Mouse (Mus musculus) ovary, postnatal 14 days (tissue): Measurements from ENCODE around the gene Mettl8.

Experiments used
- DNase-seq: peaks from one replicate; pipeline ENCODE4 v3.0.0; 2022; ENCODE audit warnings: low spot score

Mettl8 gene

GRCm38 (mm10) chr2:70989201-70990191 lies 65.9 kb downstream of the Mettl8 start:
- no peak for DNase-seq

GRCm38 (mm10) chr2:70978271-70978670 lies 77.1 kb downstream of the Mettl8 start:
- no peak for DNase-seq

- no peak for DNase-seq
Observed at GRCm38 (mm10) chr2:70974769-70975168, 80.6 kb downstream of the Mettl8 start.

GRCm38 (mm10) chr2:70972795-70973518 lies 82.4 kb downstream of the Mettl8 start:
- DNase-seq = no peak

GRCm38 (mm10) chr2:70970158-70970741 lies 85.1 kb downstream of the Mettl8 start:
- DNase-seq = no peak

GRCm38 (mm10) chr2:70968305-70968704 lies 87.1 kb downstream of the Mettl8 start:
- DNase-seq = no peak

- no peak for DNase-seq
Observed at GRCm38 (mm10) chr2:70967216-70967615, 88.2 kb downstream of the Mettl8 start.

GRCm38 (mm10) chr2:70964809-70965208 lies 90.6 kb downstream of the Mettl8 start:
- no peak for DNase-seq

- no peak for DNase-seq
Observed at GRCm38 (mm10) chr2:70962921-70963320, 92.5 kb downstream of the Mettl8 start.

- no peak for DNase-seq
Observed at GRCm38 (mm10) chr2:70961086-70961941, 94.1 kb downstream of the Mettl8 start.

- no peak for DNase-seq
Observed at GRCm38 (mm10) chr2:70960090-70960489, 95.3 kb downstream of the Mettl8 start.

GRCm38 (mm10) chr2:70959337-70959736 lies 96.0 kb downstream of the Mettl8 start:
- no peak for DNase-seq

GRCm38 (mm10) chr2:70958536-70958935 lies 96.8 kb downstream of the Mettl8 start:
- no peak for DNase-seq

- no peak for DNase-seq
Observed at GRCm38 (mm10) chr2:70953616-70954015, 101.8 kb downstream of the Mettl8 start.

- DNase-seq = no peak
Observed at GRCm38 (mm10) chr2:70951944-70952343, 103.4 kb downstream of the Mettl8 start.

GRCm38 (mm10) chr2:70944511-70945305 lies 110.7 kb downstream of the Mettl8 start:
- DNase-seq = no peak

GRCm38 (mm10) chr2:70940826-70941225 lies 114.6 kb downstream of the Mettl8 start:
- DNase-seq = no peak

GRCm38 (mm10) chr2:70938844-70939494 lies 116.4 kb downstream of the Mettl8 start:
- DNase-seq = no peak

GRCm38 (mm10) chr2:70934772-70935171 lies 120.6 kb downstream of the Mettl8 start:
- no peak for DNase-seq

- DNase-seq = no peak
Observed at GRCm38 (mm10) chr2:70933516-70933915, 121.9 kb downstream of the Mettl8 start.
